Mouse (Mus musculus): ENCODE data around the gene Igf2bp2. TPM values are rescaled to one million over a fixed set of nuclear protein-coding genes. Genes with fewer than 3 reads are reported as not detected.
A peak's percentile ranks its signal among the peaks of the same experiment; 100 is the strongest.

Igf2bp2 gene
- total RNA-seq, 1 experiment from 2014 or later = 1.2 TPM

- ATAC-seq (replicated peaks; ENCODE audit: low read depth, poor library complexity, severe bottlenecking) = no peak
Observed at GRCm38 (mm10) chr16:22110036-22110435, 53.1 kb downstream of the Igf2bp2 start.

- ATAC-seq (replicated peaks; ENCODE audit: low read depth, poor library complexity, severe bottlenecking) = no peak
Observed at GRCm38 (mm10) chr16:22109159-22109558, 53.9 kb downstream of the Igf2bp2 start.

- ATAC-seq (replicated peaks; ENCODE audit: low read depth, poor library complexity, severe bottlenecking) = peak; percentile 84
Observed at GRCm38 (mm10) chr16:22107897-22108516, 55.1 kb downstream of the Igf2bp2 start.

GRCm38 (mm10) chr16:22106012-22106584 lies 57.0 kb downstream of the Igf2bp2 start:
- ATAC-seq (replicated peaks; ENCODE audit: low read depth, poor library complexity, severe bottlenecking) = no peak

- ATAC-seq (replicated peaks; ENCODE audit: low read depth, poor library complexity, severe bottlenecking) = no peak
Observed at GRCm38 (mm10) chr16:22100067-22100466, 63.0 kb downstream of the Igf2bp2 start.

- ATAC-seq (replicated peaks; ENCODE audit: low read depth, poor library complexity, severe bottlenecking) = no peak
Observed at GRCm38 (mm10) chr16:22097659-22098058, 65.4 kb downstream of the Igf2bp2 start.

- ATAC-seq (replicated peaks; ENCODE audit: low read depth, poor library complexity, severe bottlenecking) = 0 out of 2 replicates have a peak, but pooled peaks have one; percentile 18
Observed at GRCm38 (mm10) chr16:22095751-22096150, 67.3 kb downstream of the Igf2bp2 start.

GRCm38 (mm10) chr16:22091255-22091783 lies 71.8 kb downstream of the Igf2bp2 start:
- no peak for ATAC-seq (replicated peaks; ENCODE audit: low read depth, poor library complexity, severe bottlenecking)

GRCm38 (mm10) chr16:22085411-22085810 lies 77.7 kb downstream of the Igf2bp2 start:
- ATAC-seq (replicated peaks; ENCODE audit: low read depth, poor library complexity, severe bottlenecking) = no peak

GRCm38 (mm10) chr16:22080125-22080710 lies 82.9 kb downstream of the Igf2bp2 start:
- ATAC-seq (replicated peaks; ENCODE audit: low read depth, poor library complexity, severe bottlenecking) = no peak

GRCm38 (mm10) chr16:22076620-22076941 lies 86.5 kb downstream of the Igf2bp2 start:
- ATAC-seq (replicated peaks; ENCODE audit: low read depth, poor library complexity, severe bottlenecking) = peak; percentile 54; the same call in 1 of the 2 replicates

- peak; percentile 56; the same call in 1 of the 2 replicates for ATAC-seq (replicated peaks; ENCODE audit: low read depth, poor library complexity, severe bottlenecking)
Observed at GRCm38 (mm10) chr16:22075829-22076619, 87.1 kb downstream of the Igf2bp2 start.

- no peak for ATAC-seq (replicated peaks; ENCODE audit: low read depth, poor library complexity, severe bottlenecking)
Observed at GRCm38 (mm10) chr16:22075067-22075466, 88.0 kb downstream of the Igf2bp2 start.

- no peak for ATAC-seq (replicated peaks; ENCODE audit: low read depth, poor library complexity, severe bottlenecking)
Observed at GRCm38 (mm10) chr16:22071361-22071760, 91.7 kb downstream of the Igf2bp2 start.

- ATAC-seq (replicated peaks; ENCODE audit: low read depth, poor library complexity, severe bottlenecking) = no peak
Observed at GRCm38 (mm10) chr16:22067406-22067805, 95.7 kb downstream of the Igf2bp2 start.

- no peak for ATAC-seq (replicated peaks; ENCODE audit: low read depth, poor library complexity, severe bottlenecking)
Observed at GRCm38 (mm10) chr16:22065536-22065935, 97.6 kb downstream of the Igf2bp2 start.

GRCm38 (mm10) chr16:22062284-22062683 lies 100.8 kb downstream of the Igf2bp2 start:
- peak; percentile 54 for ATAC-seq (replicated peaks; ENCODE audit: low read depth, poor library complexity, severe bottlenecking)

GRCm38 (mm10) chr16:22061555-22062160 lies 101.4 kb downstream of the Igf2bp2 start:
- peak; percentile 40 for ATAC-seq (replicated peaks; ENCODE audit: low read depth, poor library complexity, severe bottlenecking)

- ATAC-seq (replicated peaks; ENCODE audit: low read depth, poor library complexity, severe bottlenecking) = no peak
Observed at GRCm38 (mm10) chr16:22060416-22060815, 102.7 kb downstream of the Igf2bp2 start.

GRCm38 (mm10) chr16:22058871-22059270 lies 104.2 kb downstream of the Igf2bp2 start:
- no peak for ATAC-seq (replicated peaks; ENCODE audit: low read depth, poor library complexity, severe bottlenecking)

All from common myeloid progenitor, adult 5-6 weeks (primary cell).